Mouse (Mus musculus): ENCODE measurements around the gene Gm45140.

Gene Gm45140

DNA sequence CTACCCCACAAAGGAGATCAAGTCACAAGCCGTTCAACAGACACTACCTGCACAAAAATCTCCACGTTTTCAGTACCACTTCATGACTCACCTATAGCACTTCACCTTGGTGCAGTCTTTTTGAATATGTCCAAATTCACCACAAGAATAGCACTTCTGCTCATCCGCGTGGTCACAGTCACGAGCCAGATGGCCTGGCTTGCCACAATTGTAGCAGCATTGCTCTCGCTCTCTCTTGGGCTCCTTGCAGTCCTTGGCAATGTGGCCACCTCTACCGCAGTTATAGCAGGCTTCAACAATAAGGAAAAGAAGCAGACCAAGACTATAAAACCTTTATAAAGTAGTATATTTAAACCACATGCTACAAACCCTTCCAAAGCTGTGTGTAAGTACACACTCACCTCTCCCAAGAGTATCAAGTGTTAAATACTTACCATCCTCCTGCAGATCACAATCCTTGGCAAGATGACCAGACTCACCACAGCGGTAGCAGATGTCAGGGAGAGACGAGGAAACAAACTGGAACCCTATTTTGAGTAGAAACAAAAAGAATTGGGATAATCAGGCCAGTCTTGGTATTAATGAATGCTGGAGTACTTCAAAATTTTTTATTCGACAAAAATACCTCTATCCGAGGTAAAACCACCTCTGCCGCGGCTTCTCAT, 9.6 kb upstream of the Gm45140 start:
- in situ Hi-C loops (cut with MboI; ENCODE audit: low sequenced_read_pairs) = no loop called here

- in situ Hi-C loops (cut with MboI; ENCODE audit: low sequenced_read_pairs) = no loop called here
These were observed 6.7 kb upstream of the Gm45140 start for GRCm38 (mm10) chr6:87842254-87842653.

- in situ Hi-C loops (cut with MboI; ENCODE audit: low sequenced_read_pairs) = no loop called here
These were observed 6.0 kb upstream of the Gm45140 start for GRCm38 (mm10) chr6:87841635-87842034.

- in situ Hi-C loops (cut with MboI; ENCODE audit: low sequenced_read_pairs) = no loop called here
These were observed 4.3 kb upstream of the Gm45140 start for GRCm38 (mm10) chr6:87839797-87840341.

- in situ Hi-C loops (cut with MboI; ENCODE audit: low sequenced_read_pairs) = no loop called here
These were observed 3.1 kb upstream of the Gm45140 start, which contains the start of gene Isy1 for GRCm38 (mm10) chr6:87838551-87839197. Gene Isy1, minus strand, starts transcription at chr6:87838798.

DNA sequence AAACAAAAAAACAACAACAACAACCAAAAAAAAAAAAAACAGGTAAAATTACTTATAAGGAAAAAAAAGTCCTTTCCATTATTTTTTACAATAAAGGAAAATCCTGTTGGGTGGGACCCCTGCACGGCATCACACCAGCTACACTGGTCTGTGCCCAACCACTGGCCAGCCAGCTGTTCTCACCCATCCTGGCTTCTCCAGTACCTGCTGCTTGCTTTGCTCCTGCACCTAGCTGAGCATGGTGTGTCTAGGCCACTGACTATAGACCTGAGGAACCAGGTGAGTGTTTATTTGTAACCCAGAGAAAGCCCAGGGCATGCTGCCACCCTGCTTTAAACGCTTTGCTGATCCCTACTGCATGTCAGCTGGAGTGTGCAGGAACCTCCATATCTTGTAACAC, 15.2 kb downstream of the Gm45140 start:
- in situ Hi-C loops (cut with MboI; ENCODE audit: low sequenced_read_pairs) = no loop called here

DNA sequence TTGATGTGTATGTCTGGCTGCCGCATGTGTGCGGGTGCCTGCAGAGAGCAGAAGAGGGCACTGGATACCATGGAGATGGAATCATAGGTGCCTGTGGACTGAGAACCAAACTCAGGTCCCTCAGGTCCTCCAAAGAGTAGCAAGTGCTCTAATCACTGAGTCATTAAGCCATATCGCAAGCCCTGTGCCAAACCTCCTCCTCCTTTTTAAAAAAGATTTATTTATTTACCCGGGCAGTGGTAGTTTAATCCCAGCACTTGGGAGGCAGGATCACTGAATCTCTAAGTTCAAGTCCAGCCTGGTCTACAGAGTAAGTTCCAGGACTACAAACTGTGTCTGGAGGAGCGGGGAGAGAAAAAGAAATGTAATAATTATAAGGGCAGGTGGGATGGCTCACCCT, 21.1 kb downstream of the Gm45140 start:
- in situ Hi-C loops (cut with MboI; ENCODE audit: low sequenced_read_pairs) = no loop called here

DNA sequence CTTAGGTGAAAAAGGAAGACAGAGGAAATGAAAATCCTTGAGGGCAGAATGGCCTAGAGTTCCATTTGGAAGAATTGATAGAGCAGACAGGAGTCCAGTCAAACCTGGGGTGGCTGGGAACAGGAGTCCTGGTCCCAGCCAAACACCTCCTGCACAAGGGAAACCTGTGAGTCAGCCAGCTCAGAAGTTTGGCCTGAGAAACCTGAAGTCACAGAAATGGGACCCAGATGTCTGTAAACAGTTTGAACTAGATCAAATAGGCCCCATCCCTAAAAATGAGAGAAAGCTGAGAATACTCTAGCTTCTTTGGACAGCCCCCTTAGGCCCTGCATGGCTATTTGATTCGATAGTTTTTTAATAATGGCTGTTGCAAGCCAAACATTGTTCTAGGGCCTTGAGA, 22.9 kb downstream of the Gm45140 start:
- in situ Hi-C loops (cut with MboI; ENCODE audit: low sequenced_read_pairs) = no loop called here

- in situ Hi-C loops (cut with MboI; ENCODE audit: low sequenced_read_pairs) = no loop called here
These were observed 23.8 kb downstream of the Gm45140 start, which contains the start of gene Rab43 for GRCm38 (mm10) chr6:87811675-87812338. Gene Rab43, minus strand, starts transcription at chr6:87812164.

- in situ Hi-C loops (cut with MboI; ENCODE audit: low sequenced_read_pairs) = no loop called here
These were observed 24.6 kb downstream of the Gm45140 start for GRCm38 (mm10) chr6:87810713-87811669.

- in situ Hi-C loops (cut with MboI; ENCODE audit: low sequenced_read_pairs) = no loop called here
These were observed 25.3 kb downstream of the Gm45140 start for GRCm38 (mm10) chr6:87810311-87810710.

- in situ Hi-C loops (cut with MboI; ENCODE audit: low sequenced_read_pairs) = no loop called here
These were observed 25.9 kb downstream of the Gm45140 start for GRCm38 (mm10) chr6:87809651-87810161.

- in situ Hi-C loops (cut with MboI; ENCODE audit: low sequenced_read_pairs) = no loop called here
These were observed 26.5 kb downstream of the Gm45140 start for GRCm38 (mm10) chr6:87809144-87809543.

GRCm38 (mm10) chr6:87808521-87808920, 27.1 kb downstream of the Gm45140 start:
- in situ Hi-C loops (cut with MboI; ENCODE audit: low sequenced_read_pairs) = no loop called here

GRCm38 (mm10) chr6:87807735-87808440, 27.7 kb downstream of the Gm45140 start:
- in situ Hi-C loops (cut with MboI; ENCODE audit: low sequenced_read_pairs) = no loop called here

- in situ Hi-C loops (cut with MboI; ENCODE audit: low sequenced_read_pairs) = no loop called here
These were observed 28.7 kb downstream of the Gm45140 start for GRCm38 (mm10) chr6:87806857-87807256.

DNA sequence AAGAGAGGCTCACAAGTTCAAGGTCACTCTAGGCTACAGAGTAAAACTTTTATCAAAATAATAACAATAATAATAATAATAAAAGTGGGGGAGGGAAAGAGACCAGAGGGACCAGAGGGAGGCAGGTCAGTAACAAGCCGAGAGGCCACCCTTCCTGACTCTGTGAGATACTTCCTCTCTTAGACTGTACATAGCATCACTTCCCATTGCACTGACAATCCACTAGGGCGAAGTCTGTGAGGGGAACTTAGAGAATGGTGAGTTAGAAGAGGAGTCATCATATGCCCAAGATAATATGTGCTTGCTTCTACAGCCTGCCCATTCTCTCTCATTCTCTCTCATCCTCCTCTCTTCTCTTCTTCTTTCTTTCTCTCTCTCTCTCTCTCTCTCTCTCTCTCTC, 29.6 kb downstream of the Gm45140 start:
- in situ Hi-C loops (cut with MboI; ENCODE audit: low sequenced_read_pairs) = no loop called here

DNA sequence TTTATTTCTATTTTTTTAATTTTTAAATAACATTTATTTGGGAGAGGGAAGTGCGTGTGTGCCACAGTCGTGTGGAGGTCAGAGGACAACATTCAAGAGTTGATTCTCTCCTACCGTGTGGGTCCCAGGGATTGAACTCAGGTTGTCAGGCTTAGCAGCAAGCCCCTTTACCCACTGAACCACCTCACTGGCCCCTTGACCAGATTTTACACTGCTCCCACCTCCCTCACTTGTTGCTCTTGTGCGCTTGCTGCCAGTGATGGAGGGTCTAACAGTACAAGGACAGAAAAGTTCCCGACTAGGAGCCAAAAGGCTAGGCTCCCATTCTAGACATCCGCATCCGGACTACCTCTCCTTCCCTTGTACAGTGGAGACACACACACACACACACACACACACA, 30.1 kb downstream of the Gm45140 start:
- in situ Hi-C loops (cut with MboI; ENCODE audit: low sequenced_read_pairs) = no loop called here

DNA sequence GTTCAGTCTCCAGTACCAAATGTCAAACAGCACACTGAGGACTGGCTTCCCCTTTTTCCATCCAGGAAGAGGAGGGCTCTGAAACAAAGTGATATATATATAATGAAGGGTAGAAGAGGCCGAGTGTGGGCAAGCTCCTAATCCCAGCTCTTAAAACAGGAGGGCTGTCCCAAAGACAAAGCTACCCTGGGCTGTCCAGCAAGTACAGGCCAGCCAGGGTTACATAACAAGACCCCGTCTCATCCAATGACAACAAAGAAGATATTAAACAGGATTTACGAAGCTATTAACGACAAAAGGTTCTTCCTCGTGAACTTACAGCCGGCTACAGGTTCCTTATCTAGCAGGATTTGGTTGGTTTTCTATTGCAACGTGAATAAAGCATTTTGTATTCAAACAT, 30.7 kb downstream of the Gm45140 start:
- in situ Hi-C loops (cut with MboI; ENCODE audit: low sequenced_read_pairs) = no loop called here

DNA sequence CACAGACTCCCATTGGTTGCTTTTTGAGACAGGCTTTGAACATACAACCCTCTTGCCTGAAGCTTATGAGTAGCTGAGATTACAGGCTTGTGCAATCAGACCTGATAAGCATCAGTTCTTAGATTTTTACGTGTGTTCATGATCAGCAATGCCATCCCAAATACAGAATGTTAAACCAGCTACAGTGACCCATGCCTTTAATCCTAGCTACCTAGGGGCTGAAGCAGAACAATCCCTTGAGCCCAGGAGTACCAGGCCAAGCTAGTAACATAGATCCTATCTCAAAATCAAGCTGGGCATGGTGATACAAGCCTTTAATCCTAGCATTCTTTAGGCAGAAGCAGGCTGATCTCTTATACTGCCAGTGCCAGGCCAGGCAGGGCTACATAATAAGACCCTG, 31.6 kb downstream of the Gm45140 start:
- in situ Hi-C loops (cut with MboI; ENCODE audit: low sequenced_read_pairs) = no loop called here

Measured in CH12F3 (cell line).